Mouse (Mus musculus) kidney, adult 2 months (tissue): Measurements from ENCODE around the gene Rangrf. TPM values are rescaled to one million over a fixed set of nuclear protein-coding genes. Genes with fewer than 3 reads are reported as not detected.
A peak's percentile ranks its signal among the peaks of the same experiment; 100 is the strongest.

Source experiments
- DNase-seq: peaks from one replicate; pipeline ENCODE4 v3.0.0; 2021
- H3K27ac ChIP-seq: fragments of 200-500 bp; 2 replicates; pipeline ENCODE4 v1.5.1; 2012; ENCODE audit warnings: low read depth, low read length, control low read depth, inconsistent platforms; ENCODE audit not compliant: insufficient read depth
- H3K27me3 ChIP-seq: fragments of 200-500 bp; replicated peaks from 2 replicates; pipeline ENCODE4 v1.6.1; 2012; ENCODE audit warnings: mild to moderate bottlenecking, moderate library complexity, low read length, inconsistent platforms; ENCODE audit not compliant: control insufficient read depth, insufficient read depth
- H3K36me3 ChIP-seq: fragments of 200-500 bp; 2 replicates; pipeline ENCODE4 v1.6.1; 2012; ENCODE audit warnings: mild to moderate bottlenecking, moderate library complexity, low read length, inconsistent platforms; ENCODE audit not compliant: control insufficient read depth, insufficient read depth
- H3K4me1 ChIP-seq: fragments of 200-500 bp; 2 replicates; pipeline ENCODE4 v1.6.1; 2011; ENCODE audit warnings: low read length; ENCODE audit not compliant: control insufficient read depth, insufficient read depth
- H3K4me3 ChIP-seq: fragments of 200-500 bp; 2 replicates; pipeline ENCODE4 v1.5.1; 2011; ENCODE audit warnings: mild to moderate bottlenecking, low read depth, low read length, control low read depth; ENCODE audit not compliant: insufficient read depth
- CTCF ChIP-seq: fragments of 200-500 bp; conservative IDR thresholded peaks from 2 replicates; pipeline ENCODE4 v1.5.1; 2011; ENCODE audit warnings: low read depth, mild to moderate bottlenecking, control low read depth, low read length, moderate library complexity, mixed read lengths; ENCODE audit not compliant: insufficient read depth, insufficient read length
- POLR2A ChIP-seq: fragments of 200-500 bp; IDR thresholded peaks from one replicate; pipeline ENCODE4 v1.6.1; 2011; ENCODE audit warnings: low read depth, low read length, control low read depth
- WGBS: fragments of 180-500 bp; shearing (Covaris S2); methylation state at CpG from one replicate; pipeline ENCODE4 v1.1.7; 2018; 5-methylcytosine and 5-hydroxymethylcytosine counted together
- polyA plus RNA-seq: library from polyadenylated mRNA; depleted of rRNA; stranded (reverse); fragments of >200 nt; gene quantifications from 2 replicates; pipeline ENCODE4 v1.2.3, GENCODE M21; 2012; rRNA removed

Gene Rangrf
- polyA plus RNA-seq, 1 experiment: 43.0 TPM

DNA sequence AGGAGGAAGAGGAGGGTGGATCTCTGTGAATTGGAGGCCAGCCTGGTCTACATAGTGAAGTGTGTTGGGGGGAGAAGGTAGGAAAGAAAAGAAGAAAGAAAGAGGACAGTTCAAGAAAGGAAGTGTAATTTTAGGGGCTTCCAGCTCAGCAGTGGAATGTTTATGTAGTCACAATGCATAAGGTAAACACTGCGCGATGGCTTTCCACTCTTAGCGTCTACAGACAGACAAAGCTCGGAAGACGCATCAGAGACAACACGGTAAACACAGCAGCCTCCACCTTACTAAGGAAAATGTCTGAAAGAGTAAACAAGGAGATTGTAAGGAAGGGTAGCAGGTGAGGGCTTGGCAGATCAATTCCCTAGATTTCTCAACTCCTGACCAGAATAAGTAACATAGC, 45.0 kb downstream of the Rangrf start:
- H3K4me1 ChIP-seq: no peaks in the 10 kb centered on the region
- TF ChIP-seq POLR2A: no peak
- no peak for TF ChIP-seq CTCF
- no peak overlapping the region for H3K27ac ChIP-seq
- 79% methylated on average over 6 of the region's 6 CpGs for WGBS
- no peak overlapping the region for H3K4me3 ChIP-seq
- H3K27me3 ChIP-seq: no peaks in the 10 kb centered on the region
- no peaks in the 10 kb centered on the region for H3K36me3 ChIP-seq
- DNase-seq: no peak

DNA sequence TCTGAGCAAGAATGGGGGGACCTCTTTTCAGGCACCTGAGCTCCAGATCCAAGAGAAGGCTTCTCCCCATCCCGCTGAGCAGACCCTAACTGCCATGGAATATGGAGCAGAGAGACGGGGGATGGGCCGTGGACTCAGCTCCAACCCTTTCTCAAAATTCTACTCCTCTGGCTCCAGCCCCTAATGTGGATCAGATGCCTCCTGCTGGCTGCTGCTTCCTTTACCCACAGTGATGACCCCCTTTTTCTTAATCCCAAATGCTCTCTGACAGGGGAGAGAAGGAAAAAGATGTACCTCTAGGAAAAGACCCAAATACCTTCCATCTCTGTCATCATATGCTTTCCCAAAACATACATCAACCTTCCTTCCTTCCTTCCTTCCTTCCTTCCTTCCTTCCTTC, 48.0 kb downstream of the Rangrf start, which contains the start of gene Odf4:
Gene Odf4 (minus strand): TSS at position 101 of the 400 bp plus-strand sequence.
- Histone ChIP-seq H3K27me3 (no peaks in the 10 kb centered on the region), H3K4me3 (no peak within 1 kb of the TSS), H3K27ac (no peak within 1 kb of the TSS), H3K4me1 (no peaks in the 10 kb centered on the region; the same call in 1 of the 2 replicates), H3K36me3 (no peaks in the 10 kb centered on the region)
- DNase-seq: no peak
- no peak for TF ChIP-seq POLR2A
- no peak for TF ChIP-seq CTCF
- WGBS: 92% methylated on average over 3 of the region's 3 CpGs

- DNase-seq: no peak
- Histone ChIP-seq H3K4me1 (no peaks in the 10 kb centered on the region; the same call in 1 of the 2 replicates), H3K36me3 (no peaks in the 10 kb centered on the region), H3K27ac (no peak overlapping the region), H3K4me3 (no peak overlapping the region), H3K27me3 (no peaks in the 10 kb centered on the region)
- TF ChIP-seq CTCF: no peak
- TF ChIP-seq POLR2A: no peak
- WGBS: 91% methylated on average over 2 of the region's 2 CpGs
Observed at GRCm38 (mm10) chr11:68924749-68925148, 50.2 kb downstream of the Rangrf start.

DNA sequence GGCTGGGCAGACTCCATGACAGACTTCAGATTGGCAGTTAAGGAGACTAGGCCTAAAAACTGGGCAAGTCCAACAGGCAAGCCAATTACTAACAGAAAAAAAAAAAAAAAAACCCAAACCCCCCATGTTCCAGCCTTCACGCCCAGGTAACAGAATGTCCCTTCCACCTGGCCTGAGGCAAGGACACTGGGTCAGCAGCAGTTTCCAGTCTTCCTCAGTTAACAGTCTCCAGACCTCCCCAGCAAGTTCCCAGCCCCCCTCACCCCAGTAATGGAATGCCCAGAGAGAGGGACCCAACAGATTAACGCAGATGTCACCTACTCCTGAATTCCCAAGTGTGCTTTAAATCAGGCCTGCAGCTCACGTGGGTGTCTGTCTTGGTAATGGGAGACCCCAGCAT, 51.8 kb downstream of the Rangrf start:
- 67% methylated on average over 3 of the region's 3 CpGs for WGBS
- no peak for TF ChIP-seq POLR2A
- TF ChIP-seq CTCF: no peak

More for the DNA sequence above, 51.8 kb downstream of the Rangrf start:
- Histone ChIP-seq H3K27me3 (no peaks in the 10 kb centered on the region), H3K36me3 (no peaks in the 10 kb centered on the region), H3K27ac (peak overlapping the region; percentile 69; the same call in 1 of the 2 replicates), H3K4me3 (no peak overlapping the region), H3K4me1 (no peaks in the 10 kb centered on the region; the same call in 1 of the 2 replicates)
- peak; percentile 70 for DNase-seq

Other genes with a start within 250 kb of the Rangrf start
- 88.9 and 104 TPM in 2 replicates for gene Ndel1, start 103.3 kb downstream of the Rangrf start, polyA plus RNA-seq
- gene Rnf222, start 86.6 kb downstream of the Rangrf start, polyA plus RNA-seq: 0.07 and 0.13 TPM in 2 replicates
- 1,040 and 1,128 TPM in 2 replicates for gene Rpl26, start 73.6 kb downstream of the Rangrf start, polyA plus RNA-seq
- 0.33 and 0.46 TPM in 2 replicates for gene Odf4, start 48.1 kb downstream of the Rangrf start, polyA plus RNA-seq
- 38.2 and 44.7 TPM in 2 replicates for gene Arhgef15, start 17.7 kb downstream of the Rangrf start, polyA plus RNA-seq
- gene Slc25a35, start 7.1 kb downstream of the Rangrf start, polyA plus RNA-seq: 38.9 and 46.2 TPM in 2 replicates
- gene Pfas, start 33.3 kb upstream of the Rangrf start, polyA plus RNA-seq: 17.2 and 18.4 TPM in 2 replicates
- 30.1 and 31.4 TPM in 2 replicates for gene Ctc1, start 40.7 kb upstream of the Rangrf start, polyA plus RNA-seq
- 1.7 TPM in 2 replicates for gene Aurkb, start 70.5 kb upstream of the Rangrf start, polyA plus RNA-seq
- gene Borcs6, start 84.5 kb upstream of the Rangrf start, polyA plus RNA-seq: 14.8 and 15.6 TPM in 2 replicates
- 41.7 and 48.0 TPM in 2 replicates for gene Tmem107, start 95.6 kb upstream of the Rangrf start, polyA plus RNA-seq
- 102 and 106 TPM in 2 replicates for gene Vamp2, start 113.3 kb upstream of the Rangrf start, polyA plus RNA-seq
- gene Per1, start 120.0 kb upstream of the Rangrf start, polyA plus RNA-seq: 13.5 and 14.7 TPM in 2 replicates
- 0.18 and 0.19 TPM in 2 replicates for gene Hes7, start 145.2 kb upstream of the Rangrf start, polyA plus RNA-seq
- gene 9130213A22Rik, start 147.4 kb upstream of the Rangrf start, polyA plus RNA-seq: 0.74 and 0.79 TPM in 2 replicates
- gene Aloxe3, start 150.7 kb upstream of the Rangrf start, polyA plus RNA-seq: 0.39 and 0.48 TPM in 2 replicates
- 0.27 TPM in 2 replicates for gene Alox12b, start 181.8 kb upstream of the Rangrf start, polyA plus RNA-seq
- 0.05 and 0.08 TPM in 2 replicates for gene Alox8, start 222.7 kb upstream of the Rangrf start, polyA plus RNA-seq